Mouse (Mus musculus): ENCODE data around the gene Ptgfrn. TPM values are rescaled to one million over a fixed set of nuclear protein-coding genes. Genes with fewer than 3 reads are reported as not detected.

Ptgfrn gene
- total RNA-seq, 4 experiments from 2014 or later: 28.8 to 31.3 (median 29.4) TPM

DNA sequence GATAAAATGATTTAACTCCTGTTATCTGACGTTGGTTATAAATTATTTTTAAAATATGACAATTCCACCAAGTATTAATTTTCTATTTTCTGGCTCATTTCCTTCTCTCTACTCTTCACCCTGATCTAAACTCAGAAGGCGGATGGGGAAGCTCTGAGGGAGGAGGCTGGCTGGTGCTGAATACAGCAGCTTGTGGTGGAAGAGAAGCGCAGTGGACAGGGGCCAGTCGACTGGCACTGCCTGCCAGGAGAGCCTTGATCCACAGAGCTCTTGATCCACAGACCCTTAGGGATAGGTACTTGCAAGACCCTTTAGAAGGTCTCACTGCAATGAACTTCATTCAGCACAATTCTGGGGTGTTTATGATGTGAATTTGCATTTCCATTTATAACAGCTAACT, 29.2 kb downstream of the Ptgfrn start:
- no peak for DNase-seq (ENCODE audit: low spot score in 2 of 2)

DNA sequence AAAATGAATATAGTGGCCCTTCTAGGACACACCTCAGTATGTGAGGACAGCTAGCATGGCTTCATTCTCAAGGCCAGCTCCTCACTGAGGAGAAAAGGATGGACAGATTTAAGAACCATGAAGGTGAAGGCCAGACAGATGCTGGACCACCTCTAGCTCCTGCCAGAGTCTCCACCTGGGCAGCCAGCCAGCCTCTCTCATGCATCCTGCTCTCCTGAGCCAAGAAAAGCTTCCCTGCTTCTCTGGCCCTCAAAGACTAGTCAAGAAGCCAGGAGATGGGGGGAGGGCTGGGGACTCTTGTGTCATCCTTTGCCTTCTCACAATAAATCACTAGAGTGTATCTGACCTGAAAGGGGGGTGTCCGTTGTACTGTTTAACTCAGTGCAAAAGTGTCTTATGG, 31.7 kb downstream of the Ptgfrn start:
- DNase-seq (ENCODE audit: low spot score in 2 of 2): no peak

- no peak for DNase-seq (ENCODE audit: low spot score in 2 of 2)
Observed at GRCm38 (mm10) chr3:101077710-101078100, 32.4 kb downstream of the Ptgfrn start.

DNA sequence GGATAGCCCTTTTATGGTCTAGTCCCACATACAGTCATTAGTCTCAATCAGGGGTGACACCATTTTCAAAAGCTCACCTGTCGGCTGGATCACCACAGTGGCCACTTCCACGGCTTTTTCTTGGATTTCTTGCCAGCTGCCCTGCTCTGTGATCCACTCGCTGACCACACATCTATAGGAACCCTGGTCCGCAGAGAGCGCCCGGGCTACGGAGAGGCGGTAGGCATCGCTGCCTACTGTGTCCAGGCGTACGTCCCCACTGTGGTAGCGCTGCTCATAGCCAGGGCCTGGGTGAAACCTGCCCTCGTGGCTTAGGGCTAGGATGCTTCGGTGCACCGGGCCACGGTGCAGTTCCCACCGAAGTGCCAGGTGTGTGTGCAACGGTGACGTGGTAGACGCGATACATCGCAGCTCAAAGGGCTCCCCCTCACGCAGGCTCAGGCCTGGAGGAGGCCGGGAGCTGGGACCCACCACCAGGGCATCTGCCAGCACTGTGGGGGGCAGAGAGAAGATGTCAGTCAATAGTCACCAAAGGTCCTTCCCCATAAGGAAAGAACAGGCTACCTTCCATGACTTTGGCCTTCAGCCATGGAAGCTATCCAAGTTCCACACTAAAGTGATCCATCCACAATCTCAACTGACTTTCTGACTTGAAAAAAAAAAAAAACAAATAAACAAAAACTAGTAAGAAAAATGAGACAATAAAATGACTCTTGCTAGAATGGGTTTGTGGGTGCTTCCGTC, 32.9 kb downstream of the Ptgfrn start:
- DNase-seq (ENCODE audit: low spot score in 2 of 2): no peak

DNA sequence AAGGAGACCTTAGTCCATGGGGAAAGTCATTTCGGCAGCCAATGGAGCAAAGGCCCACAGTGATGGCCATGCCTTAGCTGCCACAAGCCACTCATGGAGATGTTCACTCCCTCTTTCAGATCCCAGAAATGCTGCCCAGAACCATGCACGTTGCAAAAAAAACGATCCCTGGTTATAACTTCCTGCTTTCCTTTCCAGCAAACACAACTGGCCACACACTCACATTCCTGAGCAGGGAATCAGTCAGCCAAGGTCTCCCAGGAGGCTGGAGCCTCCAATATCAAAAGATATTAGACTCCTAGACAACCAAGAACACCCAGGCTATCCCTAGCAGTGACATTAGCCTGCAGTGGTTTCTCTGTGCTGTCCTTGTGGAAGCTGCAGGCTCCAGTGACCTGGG, 34.2 kb downstream of the Ptgfrn start:
- DNase-seq (ENCODE audit: low spot score in 2 of 2): no peak

DNA sequence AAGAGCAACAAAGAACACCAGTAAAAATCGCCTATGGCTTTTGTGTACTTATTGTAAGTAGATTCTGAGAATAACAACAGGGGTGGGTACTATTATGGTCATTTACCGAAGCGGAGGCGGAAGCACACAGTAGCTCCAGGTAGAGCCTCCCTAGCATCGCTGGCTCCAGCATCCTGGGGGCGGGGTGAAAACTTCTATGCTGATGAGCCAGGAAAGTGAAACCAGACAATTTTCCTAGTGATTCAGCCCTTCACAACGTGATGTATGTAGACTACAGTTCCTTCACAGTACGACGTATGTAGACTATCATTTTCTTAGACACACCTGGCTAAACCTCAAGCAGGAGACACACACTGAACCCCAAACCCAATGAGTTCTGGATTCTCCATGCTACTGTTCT, 36.7 kb downstream of the Ptgfrn start:
- DNase-seq (ENCODE audit: low spot score in 2 of 2): no peak

DNA sequence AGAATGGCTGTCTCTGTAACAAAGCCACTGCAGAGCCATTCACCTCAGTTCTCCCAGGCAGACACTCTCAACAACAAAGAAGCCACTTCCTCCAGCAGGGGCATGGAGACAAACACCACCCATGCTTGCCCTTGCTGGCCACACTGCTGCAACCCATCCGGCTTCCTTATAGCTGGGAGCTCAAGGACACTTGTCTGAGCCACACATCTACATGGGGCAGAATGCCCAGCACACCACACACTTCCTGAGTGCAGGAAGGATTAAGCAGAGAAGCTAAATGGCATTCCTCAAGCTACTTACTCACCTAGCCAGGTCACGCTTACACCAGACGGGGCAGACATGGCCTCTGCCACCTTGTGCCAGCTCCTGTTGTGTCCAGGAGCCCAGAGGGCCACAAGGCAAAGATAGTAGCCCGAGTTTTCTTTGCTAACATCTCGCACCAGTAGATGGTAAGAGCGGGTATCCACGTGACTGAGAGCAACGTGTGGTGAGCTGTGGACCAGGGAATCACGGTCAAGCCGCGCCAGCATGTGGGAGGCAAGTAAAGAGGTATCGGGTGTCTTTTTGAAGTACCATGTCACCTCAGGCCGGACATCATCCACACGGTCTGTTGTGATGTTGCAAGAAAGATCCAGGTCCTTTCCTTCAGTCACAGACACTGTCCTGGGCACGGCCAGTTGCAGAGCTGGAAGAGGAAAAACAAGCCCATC, 37.4 kb downstream of the Ptgfrn start:
- DNase-seq (ENCODE audit: low spot score in 2 of 2): no peak

- no peak for DNase-seq (ENCODE audit: low spot score in 2 of 2)
Observed at GRCm38 (mm10) chr3:101071576-101071975, 38.5 kb downstream of the Ptgfrn start.

- DNase-seq (ENCODE audit: low spot score in 2 of 2): no peak
Observed at GRCm38 (mm10) chr3:101070796-101071235, 39.3 kb downstream of the Ptgfrn start.

GRCm38 (mm10) chr3:101070230-101070795, 39.8 kb downstream of the Ptgfrn start:
- no peak for DNase-seq (ENCODE audit: low spot score in 2 of 2)

DNA sequence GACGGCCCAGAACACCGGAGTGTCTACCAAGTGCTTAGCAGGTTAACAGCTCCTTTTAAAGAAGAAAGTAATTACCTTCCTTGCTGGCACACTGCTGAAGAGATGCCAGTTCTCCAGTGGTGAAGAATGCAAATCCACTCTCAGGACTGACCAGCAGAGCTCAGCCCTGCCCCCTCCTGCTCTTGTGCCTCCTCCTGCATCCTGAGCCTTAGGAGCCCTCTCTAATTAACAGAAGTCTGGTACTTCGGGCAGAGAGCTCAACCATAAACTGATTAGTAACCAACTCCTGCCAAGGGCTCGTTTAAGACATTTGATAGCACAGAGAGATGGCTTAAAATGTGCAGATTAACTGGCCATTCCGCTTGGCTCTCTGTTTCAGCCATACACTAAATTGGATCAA, 41.4 kb downstream of the Ptgfrn start:
- DNase-seq (ENCODE audit: low spot score in 2 of 2): no peak

- no peak for DNase-seq (ENCODE audit: low spot score in 2 of 2)
Observed at GRCm38 (mm10) chr3:101066175-101066574, 43.9 kb downstream of the Ptgfrn start.

DNA sequence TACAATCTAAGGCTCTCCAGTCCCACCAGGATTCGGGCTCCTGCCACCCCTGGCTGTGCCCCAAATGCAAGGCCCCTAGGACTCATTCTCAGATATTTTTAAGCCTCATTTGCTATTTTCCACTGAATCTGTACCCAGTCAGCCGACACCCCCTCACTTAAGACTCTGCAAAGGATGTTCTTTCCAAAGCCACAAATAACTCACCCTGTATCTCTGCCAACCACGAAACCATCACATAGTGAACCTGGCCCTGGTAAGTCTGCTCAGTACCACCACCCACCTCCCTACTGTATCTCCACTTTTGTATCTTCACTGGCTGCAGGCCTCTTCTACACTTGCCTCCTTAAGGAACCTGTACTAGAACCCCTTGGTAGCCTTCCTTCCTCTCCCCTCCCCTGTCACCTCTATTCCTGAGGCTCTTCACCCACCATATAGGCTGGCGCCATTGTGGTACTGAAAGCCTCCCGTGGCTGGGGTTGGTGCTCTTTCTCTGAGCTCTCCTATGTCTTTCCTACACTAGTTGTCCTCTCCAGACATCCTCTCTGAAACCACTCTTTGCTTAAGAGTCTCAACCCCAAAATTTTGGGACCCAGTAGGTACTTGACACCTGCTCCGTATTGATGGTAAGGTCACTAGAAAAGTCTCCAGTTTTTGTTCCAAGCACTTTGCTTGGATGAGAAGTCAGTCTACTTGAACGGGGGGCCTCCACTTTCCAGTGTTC, 48.1 kb downstream of the Ptgfrn start:
- DNase-seq (ENCODE audit: low spot score in 2 of 2): peak in 1 of 2 experiments; percentile 62

DNA sequence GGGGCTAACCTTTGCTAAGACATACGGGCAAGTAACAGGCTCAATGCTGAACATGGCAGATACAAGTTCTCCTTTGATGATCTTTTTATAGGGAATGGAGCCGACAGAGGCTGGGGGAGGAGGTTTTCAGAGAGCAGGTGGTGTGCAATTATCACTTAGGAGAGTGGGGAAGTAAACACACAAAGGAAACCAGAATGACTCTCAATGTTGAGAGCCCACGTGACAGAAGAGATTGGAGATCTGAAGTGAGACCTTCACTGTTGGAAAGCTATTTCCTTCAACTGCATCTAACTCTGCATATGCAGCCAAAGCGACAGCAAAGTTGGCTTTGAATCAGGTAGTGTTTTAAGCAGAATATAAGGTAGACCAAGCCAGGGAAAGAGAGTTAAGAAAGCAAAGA, 50.9 kb downstream of the Ptgfrn start:
- no peak for DNase-seq (ENCODE audit: low spot score in 2 of 2)

GRCm38 (mm10) chr3:101058203-101058602, 51.9 kb downstream of the Ptgfrn start:
- DNase-seq (ENCODE audit: low spot score in 2 of 2): no peak

DNA sequence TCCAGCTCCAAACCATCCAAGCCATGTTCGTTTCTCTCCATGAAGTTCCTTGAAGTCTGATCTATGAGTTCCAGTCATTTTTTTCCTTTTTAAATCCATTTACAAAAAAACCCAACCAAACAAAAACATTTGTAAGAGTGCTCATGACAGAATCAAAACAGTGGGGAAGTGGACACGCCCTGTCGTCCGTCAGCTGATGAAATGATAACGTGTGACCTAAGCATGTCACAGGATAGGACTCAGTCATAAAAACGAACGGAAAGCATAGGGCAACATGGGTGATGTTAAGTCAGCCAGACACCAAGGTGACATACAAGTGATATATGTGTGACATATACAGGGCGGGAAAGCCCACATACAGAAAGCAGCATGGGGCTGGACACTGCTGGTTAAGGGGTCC, 54.9 kb downstream of the Ptgfrn start:
- DNase-seq (ENCODE audit: low spot score in 2 of 2): no peak

DNA sequence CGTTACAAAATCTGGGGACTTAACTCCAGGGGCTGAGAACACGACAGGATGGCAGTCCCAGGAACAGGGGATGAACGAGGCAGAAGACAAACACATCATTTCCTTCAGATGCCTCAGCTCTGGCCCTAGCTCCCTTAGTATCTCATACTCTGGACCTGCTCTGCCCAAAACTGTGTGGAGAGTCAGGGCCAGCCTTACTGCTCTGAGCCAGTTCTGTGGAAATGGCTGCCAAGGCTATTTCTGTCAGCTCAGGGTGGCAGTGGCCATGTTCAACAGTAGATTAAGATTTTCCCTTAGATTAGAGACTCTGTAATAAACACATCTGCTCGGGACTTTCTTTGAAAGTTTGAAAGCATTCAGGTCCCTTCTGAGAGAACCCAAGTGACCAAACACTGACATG, 58.5 kb downstream of the Ptgfrn start:
- DNase-seq (ENCODE audit: low spot score in 2 of 2): no peak

DNA sequence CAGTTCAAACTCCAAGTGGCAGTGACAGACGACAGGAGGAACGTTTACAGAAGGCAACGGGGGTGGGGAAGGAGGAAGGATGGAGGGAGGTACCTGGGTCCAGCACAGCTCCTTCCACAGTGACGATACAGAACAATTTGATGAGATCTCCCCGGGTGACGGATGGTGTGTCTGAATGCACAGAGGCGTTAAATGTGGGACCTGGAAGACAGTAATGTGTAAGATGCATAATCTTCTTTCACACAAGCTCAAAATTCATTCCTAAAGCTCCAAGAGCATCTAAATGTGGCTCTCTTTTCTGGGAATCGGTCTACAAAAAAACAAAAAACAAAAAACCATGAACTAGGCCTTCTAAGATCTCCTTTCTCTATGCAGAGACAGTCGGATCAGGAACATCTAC, 60.1 kb downstream of the Ptgfrn start:
- DNase-seq (ENCODE audit: low spot score in 2 of 2): no peak

DNA sequence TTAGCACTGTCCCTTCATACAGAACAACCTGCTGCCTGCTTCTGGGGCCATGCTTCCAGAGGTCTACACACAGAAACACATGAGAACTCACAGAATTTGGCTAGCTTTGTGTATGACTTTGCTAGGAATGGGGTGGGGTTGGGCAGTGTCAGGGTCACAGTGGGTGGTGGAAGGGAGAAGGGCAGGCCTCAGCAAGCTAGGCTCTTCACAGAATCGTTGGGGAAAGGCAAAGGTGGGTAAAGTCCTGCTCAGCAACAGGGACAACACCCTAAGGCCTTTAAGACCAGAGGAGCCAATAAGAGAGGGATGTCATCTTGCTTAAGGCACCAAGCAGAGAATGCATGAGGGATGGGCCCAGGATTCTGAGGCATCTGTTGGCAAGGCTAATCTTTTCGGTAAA, 61.3 kb downstream of the Ptgfrn start:
- no peak for DNase-seq (ENCODE audit: low spot score in 2 of 2)

GRCm38 (mm10) chr3:101047586-101048275, 62.3 kb downstream of the Ptgfrn start:
- DNase-seq (ENCODE audit: low spot score in 2 of 2): peak; percentile 39 to 87

- no peak for DNase-seq (ENCODE audit: low spot score in 2 of 2)
Observed at GRCm38 (mm10) chr3:101045431-101045830, 64.6 kb downstream of the Ptgfrn start.

Measured in left cerebral cortex, adult 8-10 months (tissue).